Mouse (Mus musculus) fat pad, adult 2 months (tissue): ENCODE data around the gene Fam45a.
A peak's percentile ranks its signal among the peaks of the same experiment; 100 is the strongest.
"Not testable (repeated sequence)": the region's sequence is repeated elsewhere in the genome, so short reads cannot be mapped to it uniquely, and the experiment has no call there.

Source experiments
- DNase-seq: peaks from one replicate; pipeline ENCODE4 v3.0.0-alpha.2; 2011; ENCODE audit warnings: low read depth, low spot score; ENCODE audit errors: extremely low read depth

Gene Fam45a

GRCm38 (mm10) chr19:60843324-60843723, 31.9 kb downstream of the Fam45a start:
- no peak for DNase-seq

- no peak for DNase-seq
Measured at GRCm38 (mm10) chr19:60845731-60846130, 34.3 kb downstream of the Fam45a start.

- peak; percentile 67 for DNase-seq
Measured at GRCm38 (mm10) chr19:60860868-60861700, 49.7 kb downstream of the Fam45a start, which contains the start of gene Sfxn4. Gene Sfxn4 (minus strand): TSS chr19:60861479.

GRCm38 (mm10) chr19:60866169-60866568, 54.8 kb downstream of the Fam45a start:
- DNase-seq: not testable (repeated sequence)

GRCm38 (mm10) chr19:60870489-60870888, 59.1 kb downstream of the Fam45a start:
- no peak for DNase-seq

GRCm38 (mm10) chr19:60871366-60871765, 60.0 kb downstream of the Fam45a start:
- no peak for DNase-seq

- DNase-seq: no peak
Measured at GRCm38 (mm10) chr19:60872272-60872671, 60.9 kb downstream of the Fam45a start.

- no peak for DNase-seq
Measured at GRCm38 (mm10) chr19:60873501-60873900, 62.1 kb downstream of the Fam45a start.

GRCm38 (mm10) chr19:60874064-60874694, 62.8 kb downstream of the Fam45a start, which contains the start of gene Prdx3:
Gene Prdx3 (minus strand): TSS chr19:60874556.
- DNase-seq: no peak

GRCm38 (mm10) chr19:60883129-60883528, 71.7 kb downstream of the Fam45a start:
- no peak for DNase-seq
